Mouse (Mus musculus) gastrocnemius, adult 8-10 months (tissue): ENCODE results near the gene Ankrd11. TPM values are rescaled to one million over a fixed set of nuclear protein-coding genes. Genes with fewer than 3 reads are reported as not detected.
"Not testable (repeated sequence)": the region's sequence is repeated elsewhere in the genome, so short reads cannot be mapped to it uniquely, and the experiment has no call there.

Experiments used
- DNase-seq, 2 experiments: peaks; one replicate each; pipeline ENCODE4 v3.0.0; 2022; ENCODE audit warnings: low spot score in 2 of 2
- total RNA-seq, 4 experiments: library from RNA; stranded (reverse); gene quantifications; 2 replicates each; pipeline ENCODE4 v1.2.4; 2022

Gene Ankrd11
- total RNA-seq, 4 experiments from 2014 or later = 55.0 to 63.5 (median 62.4) TPM

DNA sequence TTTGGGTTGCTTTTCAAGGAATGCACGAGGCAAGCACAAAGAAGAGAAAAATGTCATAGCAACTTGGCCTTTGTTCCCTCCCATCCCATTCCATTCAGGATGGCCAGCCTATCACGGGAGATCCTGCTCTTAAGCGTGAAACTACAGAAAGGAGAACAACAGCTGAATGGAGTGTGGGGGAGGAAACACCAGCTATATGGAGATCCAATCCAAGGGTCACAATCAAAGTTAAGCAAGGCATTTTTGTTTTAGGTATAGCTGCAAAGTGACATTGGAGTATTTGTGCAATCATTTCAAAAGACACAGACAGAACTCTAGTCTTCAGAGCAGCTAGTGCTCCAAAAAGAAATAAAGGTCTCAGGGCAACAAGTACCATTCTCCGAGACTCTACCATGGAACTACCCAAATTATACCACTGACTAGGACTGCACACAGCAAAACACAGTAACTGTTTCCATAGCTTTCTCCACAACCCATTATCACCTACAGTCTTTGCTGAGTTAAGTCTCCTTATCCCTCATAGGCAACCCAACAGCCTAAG is 1.9 kb downstream of the Ankrd11 start:
- DNase-seq = no peak

DNA sequence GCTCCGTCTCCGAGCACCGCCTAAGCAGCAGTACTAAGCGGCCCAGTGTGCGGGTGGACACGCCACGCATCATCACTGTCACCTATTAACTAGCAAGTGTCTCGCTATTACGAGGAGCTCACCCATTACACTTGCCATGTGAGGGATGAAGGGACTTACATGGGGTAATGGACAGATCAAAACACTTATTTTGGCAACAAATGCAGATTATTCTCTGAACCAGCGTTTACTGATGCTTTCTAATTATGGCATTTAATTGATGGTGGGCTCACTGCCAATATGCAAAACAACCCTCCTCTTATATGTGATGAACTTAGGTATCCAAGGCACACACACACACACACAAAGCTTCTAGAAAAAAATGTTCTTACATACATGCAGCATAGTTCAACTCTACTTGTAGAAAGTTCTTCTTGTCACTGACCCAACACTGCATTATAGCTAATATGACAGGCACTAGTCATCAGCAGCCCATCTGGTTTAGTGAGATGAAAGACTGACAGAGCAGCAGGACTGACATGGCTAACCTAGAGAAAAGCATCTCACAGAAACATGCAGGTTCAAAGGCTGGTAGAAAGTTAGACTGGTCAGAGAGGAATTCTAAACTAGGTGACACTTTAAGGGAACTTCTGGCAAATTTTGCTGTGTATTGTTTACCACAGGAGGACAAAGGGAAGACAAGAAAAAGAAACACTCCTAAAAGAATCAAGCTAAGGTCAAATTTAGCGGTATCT is 2.5 kb downstream of the Ankrd11 start:
- no peak for DNase-seq

DNA sequence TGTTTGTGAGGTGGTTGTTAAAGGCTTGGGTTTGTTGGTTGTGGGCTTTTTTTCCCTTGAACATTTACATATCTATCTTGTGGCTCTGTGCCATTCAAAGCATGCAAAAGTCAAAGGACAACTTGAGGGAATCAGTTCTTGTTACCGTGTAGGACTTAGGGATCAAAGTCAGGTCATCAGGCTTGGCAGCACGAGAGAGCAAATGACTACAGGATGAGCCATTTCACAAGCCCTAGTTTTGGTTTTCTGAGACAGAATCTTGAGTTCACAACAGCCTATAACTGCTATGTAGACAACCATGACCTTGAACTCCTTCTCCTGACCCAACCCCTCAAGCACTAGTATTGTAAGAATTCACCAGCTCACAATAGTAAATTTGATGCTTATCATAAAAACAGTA is 3.7 kb downstream of the Ankrd11 start:
- DNase-seq = no peak

DNA sequence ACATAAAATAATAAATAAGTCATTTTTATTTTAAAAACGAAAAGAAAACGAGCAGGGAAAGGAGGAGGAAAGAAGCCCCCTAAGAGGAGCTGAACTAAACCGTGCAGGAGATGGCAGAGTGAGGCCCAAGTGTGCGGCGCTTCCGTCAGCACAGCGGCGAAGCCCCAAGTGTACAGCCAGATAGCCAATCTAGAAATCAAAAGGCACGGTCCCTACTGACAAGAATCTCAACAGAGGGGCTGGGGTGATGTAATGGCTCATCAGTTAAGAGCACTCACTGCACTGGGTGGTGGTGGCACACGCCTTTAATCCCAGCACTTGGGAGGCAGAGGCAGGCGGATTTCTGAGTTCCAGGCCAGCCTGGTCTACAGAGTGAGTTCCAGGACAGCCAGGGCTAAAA is 4.6 kb downstream of the Ankrd11 start:
- DNase-seq = no peak

DNA sequence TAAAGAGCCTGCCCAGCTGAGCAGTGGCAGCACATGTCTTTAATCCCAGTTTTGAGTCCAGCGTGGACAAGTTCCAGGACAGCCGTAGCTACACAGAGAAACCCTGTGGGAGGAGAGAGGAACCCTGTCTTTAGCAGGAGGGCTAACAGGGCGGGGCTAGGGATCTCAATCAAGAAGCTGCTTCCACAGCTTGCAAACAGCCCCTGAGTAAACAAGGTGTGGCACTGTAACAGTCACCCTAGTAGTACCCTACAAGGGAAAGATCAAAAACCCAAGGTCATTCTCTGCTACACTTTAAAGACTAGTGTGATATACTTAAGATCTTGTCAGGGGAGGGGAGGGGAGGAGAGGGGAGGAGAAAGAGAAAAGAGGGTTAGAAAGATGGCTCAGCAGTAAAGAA is 5.1 kb downstream of the Ankrd11 start:
- DNase-seq = no peak

DNA sequence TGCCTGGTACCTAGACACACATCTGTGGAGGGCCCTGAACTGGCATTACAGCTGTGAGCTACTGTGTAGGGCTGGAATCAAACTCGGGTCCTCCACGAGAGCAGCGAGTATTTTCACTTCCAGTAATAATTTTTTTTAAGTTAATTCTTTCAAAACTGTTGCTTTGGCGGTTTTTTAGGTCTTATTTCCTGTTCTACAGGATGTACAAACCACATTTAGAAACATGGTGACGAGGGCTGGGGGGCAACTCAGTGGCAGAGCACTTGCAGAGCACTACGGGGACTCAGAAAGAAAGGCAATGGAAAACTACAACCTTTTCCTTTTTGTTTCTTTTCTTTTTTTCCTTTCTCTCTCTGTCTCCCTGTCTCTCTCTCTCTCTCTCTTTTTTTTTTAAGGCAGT is 7.9 kb downstream of the Ankrd11 start:
- no peak for DNase-seq

DNA sequence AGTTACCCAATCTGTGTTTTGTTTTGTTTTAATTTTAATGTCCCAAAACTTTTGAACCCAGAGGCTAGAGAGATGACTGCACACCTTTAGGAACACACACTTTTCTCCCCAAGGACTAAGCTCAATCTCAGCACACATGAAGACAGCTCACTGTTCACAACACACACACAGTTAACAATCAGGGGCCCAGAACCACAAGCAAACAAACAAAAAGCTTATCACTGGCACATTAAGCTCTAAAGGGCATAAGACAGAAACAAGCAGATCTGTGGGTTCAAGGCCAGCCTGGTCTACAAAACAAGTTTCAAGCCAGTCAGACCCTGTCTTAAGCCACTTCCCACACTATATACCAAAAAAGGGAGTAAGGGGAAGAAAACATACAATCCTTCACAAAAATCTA is 8.6 kb downstream of the Ankrd11 start:
- no peak for DNase-seq

DNA sequence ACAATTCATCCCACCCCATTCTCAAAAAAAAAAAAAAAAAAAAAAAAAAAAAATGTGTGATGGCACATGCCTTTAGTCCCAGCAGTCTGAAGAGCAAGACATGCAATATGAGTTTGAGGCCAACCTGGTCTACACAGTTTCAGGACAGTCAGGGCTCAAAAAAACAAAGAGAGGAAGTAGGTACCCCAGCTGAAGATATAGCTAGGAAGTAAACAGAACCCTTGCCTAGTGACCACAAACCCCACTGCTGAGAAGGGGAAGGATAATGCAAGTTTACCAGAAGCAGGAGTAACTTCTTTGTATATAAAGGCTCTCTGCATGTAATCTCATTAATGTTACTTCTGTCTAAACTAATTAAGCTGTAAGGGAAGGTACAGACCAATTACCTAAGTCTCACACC is 9.3 kb downstream of the Ankrd11 start:
- DNase-seq = no peak

DNA sequence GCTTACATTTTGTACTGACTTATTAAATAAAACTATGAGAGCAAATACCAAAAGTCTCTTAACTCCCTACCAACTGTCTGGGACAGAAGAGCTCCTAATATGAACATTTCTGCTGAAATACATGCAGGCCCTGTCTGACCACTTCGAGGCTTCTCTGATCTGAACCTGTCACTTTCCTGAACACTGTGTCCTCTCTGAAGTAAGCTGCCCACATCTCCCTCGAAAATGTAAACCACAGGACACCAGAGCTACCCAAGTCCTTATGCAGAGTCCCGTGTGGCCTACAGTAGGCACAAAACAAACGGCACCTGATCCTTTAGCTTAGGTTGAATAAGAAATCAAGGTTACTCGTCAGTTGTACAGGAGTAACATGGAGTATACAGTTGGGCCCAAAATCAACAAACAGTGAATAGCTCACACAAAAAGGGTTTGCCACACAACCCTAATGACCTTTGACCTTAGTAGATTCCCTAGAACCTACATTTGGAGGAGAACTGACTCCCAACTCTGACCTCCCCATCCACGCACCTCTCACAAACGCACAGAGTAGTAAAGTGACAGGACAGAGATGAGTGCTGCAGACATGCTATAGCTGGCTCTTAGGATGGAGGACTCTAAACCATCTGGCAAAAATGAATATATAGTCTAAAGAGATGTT is 10.6 kb downstream of the Ankrd11 start:
- DNase-seq = no peak

DNA sequence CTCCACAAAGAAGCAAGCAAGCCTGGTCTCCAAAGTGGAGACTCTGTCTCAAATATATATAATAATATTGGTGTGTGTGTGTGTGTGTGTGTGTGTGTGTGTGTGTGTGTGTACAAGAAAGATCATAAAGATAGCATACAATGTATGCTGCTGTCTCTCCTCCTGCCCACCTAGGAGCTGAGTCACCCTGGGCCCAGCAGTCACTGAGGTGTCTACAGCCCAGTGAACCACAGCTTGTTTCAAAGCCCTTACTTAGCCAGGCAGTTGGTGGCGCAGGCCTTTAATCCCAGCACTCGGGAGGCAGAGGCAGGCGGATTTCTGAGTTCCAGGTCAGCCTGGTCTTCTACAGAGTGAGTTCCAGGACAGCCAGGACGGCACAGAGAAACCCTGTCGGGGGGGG is 12.0 kb downstream of the Ankrd11 start:
- DNase-seq = not testable (repeated sequence)

DNA sequence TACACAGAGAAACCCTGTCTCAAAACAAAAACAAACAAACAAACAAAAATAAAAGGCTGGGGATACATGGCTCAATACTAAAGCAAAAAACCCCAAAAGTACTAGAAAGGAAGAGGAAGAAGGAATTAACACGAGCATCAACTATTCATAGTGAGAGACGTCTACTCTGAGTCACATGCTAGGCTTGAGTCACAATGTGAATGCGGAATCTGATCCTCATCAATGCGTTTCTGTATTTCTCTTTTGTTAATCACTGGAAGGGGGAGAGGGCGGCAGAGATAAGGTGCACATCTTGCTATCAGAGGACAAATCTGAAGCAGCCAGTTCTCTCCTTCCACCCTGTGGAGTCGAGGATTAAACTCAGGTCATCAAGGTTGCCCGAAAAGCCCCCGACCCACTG is 14.3 kb downstream of the Ankrd11 start:
- DNase-seq = no peak

DNA sequence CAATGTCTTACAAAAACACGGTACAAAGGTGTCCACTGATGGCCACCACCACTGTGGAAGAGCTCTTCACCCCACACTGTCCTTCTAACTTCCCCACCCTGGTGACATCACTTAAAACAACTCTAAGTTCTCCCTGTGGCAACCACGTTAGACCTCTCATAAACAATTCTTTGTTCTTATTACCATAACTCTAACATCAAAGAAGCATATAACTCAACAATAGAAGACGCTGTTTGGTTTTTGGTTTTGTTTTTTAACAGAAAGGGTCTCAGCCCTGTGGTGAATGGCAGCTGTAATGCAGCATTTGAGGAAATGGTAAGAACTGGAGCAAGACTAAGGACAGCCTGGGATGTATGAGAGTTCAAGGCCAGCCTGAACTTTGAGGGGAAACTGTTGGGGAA is 16.1 kb downstream of the Ankrd11 start:
- no peak for DNase-seq

DNA sequence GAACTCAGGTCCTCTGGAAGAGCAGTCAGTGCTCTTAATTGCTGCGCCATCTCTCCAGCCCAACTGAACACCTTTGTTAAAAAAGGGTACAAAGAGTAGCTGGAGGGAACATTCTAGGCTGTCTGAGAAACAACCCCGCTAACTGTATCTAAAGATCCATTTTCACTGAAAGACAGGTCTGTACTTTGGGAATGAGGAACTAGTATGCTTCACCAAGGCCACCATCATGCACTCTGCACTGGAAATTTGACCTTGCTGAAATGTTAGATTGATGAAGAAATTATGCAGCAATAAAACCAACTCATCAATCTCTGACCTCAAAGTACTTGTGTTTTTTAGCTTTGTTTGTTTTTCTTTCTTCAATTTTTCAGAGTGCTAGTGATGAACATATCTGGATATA is 17.9 kb downstream of the Ankrd11 start:
- no peak for DNase-seq

DNA sequence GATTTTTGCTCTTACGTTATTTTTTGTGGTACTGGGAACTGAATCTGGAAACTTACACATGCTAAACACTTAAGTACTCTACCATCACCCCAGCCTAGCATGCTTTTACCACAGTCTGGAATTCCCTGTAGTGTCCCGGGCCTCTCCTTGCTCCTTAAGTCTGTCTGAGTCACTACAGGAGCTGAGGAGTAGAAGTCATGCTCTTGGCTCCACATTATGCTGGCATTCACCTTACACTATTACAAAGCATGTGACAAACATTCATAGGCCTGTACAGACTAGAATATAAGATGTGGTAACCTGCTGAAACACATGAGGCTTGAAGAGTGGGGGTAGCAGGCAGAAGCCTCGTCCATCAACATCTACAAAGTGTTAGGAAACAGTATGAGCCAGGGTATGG is 19.4 kb downstream of the Ankrd11 start:
- DNase-seq = no peak

DNA sequence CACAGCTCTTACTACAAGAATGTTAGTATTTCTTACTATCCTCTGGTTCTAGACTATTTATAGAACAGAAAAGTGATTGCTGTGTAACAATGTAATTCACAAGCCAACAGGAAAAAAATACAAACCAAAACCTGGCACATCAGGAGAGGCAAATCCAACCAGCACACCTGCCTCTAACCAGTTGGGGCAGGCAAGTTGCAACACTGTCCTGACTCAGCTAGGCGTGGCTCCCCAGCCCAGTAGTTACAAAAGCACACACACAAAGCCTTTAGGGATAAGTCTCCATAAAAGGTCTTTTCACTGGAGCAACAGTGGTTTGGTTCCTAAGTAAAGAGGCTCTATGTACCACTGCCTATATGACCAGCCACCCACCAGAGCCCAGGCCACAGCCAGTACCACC is 20.8 kb downstream of the Ankrd11 start:
- DNase-seq = no peak

DNA sequence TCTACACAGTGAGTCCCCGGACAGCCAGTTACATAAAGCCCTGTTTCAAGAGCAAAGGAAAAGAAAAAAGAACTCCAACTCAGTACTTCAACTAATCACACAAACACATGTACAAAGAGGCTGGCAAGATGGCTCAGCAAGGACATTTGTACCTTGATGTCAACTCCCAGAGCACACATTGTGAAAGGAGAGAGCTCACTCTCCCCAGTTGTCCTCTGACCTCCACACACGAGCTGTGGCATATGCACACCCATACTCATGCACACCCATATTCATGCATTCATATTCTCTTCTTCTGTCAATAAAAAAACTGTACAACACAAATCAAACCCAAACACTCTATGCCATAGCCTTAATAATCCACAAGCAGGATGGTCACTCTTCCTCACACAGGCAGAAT is 21.2 kb downstream of the Ankrd11 start:
- no peak for DNase-seq

DNA sequence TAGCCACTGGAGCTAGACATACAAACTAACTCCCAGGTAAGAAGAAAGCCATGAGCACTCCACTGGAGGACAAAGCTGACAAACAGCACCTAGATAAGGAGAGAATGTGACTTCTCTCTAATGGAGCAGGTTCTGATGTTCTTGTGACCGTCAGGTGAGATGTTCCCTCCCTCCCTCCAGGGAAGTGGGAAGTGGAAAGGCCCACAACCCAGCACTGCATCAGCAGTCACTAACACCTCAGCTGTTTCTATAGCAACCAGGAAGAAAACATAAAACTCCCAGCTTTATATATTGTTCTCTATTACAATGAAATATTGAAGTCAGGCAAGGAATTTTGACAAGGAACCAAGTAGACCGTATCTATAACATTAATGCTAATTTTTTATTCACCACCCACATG is 22.0 kb downstream of the Ankrd11 start:
- no peak for DNase-seq

DNA sequence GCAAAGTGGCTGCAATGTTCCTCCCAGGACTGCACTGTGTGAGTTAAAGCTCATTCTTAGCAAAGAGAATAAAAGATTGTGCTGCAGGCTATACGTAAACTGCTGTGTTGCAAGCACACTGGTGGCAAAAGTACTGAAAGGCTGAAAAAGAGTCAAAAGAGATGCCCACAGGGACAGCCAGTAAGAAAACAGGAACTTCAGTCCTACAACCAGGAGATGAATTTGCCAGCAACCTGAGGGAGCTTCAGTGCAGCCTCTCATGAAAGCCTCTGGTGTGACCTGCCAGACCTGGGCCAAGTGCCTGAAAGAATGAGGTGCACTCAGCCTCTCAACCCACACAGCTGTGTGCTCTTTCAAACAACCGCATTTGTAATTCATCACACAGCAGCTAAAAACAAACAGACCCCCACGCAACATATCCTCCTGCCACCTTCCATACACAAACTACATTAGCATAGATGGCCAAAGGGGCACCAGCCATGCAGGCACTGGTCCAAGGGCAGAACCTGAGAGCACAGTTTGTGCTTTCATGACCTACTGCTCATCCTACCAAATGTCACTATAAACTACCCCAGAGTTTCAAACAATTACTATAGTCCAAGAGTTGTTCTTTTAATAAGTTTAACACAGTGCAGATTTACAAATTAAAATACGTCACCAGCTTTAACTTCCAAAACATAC is 23.5 kb downstream of the Ankrd11 start:
- DNase-seq = peak; percentile 28 to 32

DNA sequence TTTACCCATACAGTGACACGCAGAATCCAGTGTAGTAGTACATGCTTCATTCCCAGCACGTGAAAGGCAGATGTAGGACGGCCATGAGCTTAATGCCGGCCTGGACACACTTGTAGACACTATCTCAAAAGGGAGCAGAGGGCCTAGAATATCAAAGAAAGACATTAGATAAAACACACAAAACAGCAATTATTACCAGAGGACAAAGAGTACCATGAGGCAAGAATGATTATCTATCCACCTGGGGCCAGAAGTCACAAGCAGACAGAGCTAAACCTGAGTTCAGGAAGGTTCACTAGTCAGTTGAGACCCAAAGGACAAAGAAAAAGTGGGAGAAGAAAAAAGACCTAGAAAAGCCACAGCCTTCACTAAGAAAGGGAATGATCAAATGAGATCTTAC is 24.9 kb downstream of the Ankrd11 start:
- no peak for DNase-seq

DNA sequence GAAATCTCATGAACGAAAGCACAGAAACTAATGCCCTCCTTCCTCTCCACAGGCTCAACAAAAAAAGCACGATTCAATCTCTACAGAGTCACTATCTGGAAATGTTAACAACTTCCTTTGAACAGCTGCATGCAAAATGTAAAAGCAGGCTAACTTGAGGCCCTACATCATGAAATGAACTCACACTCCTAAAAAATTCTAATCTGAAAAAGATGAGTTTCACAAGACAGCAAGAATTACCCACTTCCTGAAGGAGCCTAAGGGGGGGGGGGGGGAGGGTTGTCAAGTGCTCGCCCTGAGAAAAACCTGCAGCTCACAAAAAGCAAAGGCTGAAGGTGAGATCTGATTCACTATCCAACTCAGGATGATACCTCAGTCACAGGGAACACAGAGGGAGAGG is 27.0 kb downstream of the Ankrd11 start:
- no peak for DNase-seq

DNA sequence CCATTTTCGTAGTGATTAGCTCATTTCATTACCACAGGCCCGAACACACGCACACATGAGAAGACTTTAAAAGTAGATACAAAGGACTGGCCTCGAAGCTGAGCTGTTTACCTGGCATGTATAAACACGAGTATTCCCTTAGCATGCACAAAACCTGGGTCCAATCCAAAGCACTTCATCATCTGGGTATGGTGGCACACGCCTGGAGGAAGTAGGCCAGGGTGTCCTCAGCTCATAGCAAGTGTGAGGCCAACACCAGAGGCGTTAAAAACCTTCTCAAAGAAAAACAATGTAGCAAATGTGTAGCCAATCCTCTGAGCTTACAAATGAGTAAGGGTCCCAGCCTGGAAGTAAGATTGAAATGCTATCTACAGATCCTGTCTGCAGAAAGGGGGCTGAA is 27.6 kb downstream of the Ankrd11 start:
- peak; percentile 23 to 29 for DNase-seq

DNA sequence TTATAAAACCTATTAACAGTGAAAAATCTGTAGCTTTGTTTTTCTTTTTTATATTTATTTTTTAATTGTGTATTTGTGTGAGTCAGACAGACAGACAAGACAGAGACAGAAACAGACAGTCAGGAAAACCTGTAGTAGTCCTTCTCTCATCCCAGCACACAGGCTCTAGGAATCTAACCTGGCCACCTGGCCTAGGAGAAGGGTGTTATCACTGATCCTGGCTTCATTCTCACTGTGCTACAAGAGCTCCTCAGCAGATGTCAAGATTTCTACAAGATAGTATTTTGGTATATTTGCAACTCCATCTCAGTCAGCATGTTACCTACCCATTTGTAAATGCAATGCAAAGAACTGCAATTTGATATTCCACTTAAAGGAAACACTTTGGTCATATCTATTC is 30.8 kb downstream of the Ankrd11 start:
- no peak for DNase-seq

DNA sequence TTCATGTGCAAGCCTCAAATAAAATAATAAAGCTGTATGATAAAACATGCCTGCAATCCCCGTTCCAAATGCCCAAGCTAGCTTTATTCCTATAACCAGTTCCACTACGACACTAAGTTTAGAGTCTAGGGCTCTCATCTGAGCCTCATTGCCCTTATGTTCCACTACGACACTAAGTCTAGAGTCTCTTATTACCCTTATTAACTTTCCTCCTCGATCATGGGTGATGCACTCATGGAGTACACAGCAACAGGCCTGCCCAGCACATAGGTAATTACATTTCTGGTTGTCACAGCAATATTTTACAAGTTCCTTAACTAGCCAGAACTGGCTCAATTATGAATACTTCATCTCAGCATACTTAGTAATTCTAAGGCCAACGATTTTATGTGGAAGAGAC is 36.3 kb downstream of the Ankrd11 start:
- DNase-seq = no peak
